Comparison of ENCODE assay signal across 11 mouse cellular contexts in genomic region chr10:25427523-25427922, GRCm38 (mm10).
DNase-seq lines count a peak whose midpoint lies in the region; ATAC-seq lines count a peak whose summit lies in the region.
"Had no signal": no experiment of that assay in that cellular context is flagged by ENCODE, and none has a peak within 500 bp of the region (broad histone marks: within the 10 kb centered on the region; RNA-seq: fewer than 3 reads in every experiment).

No protein-coding gene starts in this region.

- no peaks in the 10 kb centered on the region for H3K36me3 ChIP-seq in forebrain, embryonic 10.5 days (replicated peaks)
- no peaks in the 10 kb centered on the region for H3K36me3 ChIP-seq in forebrain, embryonic 12.5 days (replicated peaks)
- H3K36me3 ChIP-seq: hindbrain, embryonic 15.5 days; midbrain, embryonic 12.5 days had no signal

- H3K27me3 ChIP-seq in forebrain, embryonic 10.5 days (ENCODE audit: poor library complexity, severe bottlenecking), result no peaks in the 10 kb centered on the region
- H3K27me3 ChIP-seq in forebrain, embryonic 12.5 days, result no peaks in the 10 kb centered on the region
- H3K27me3 ChIP-seq: hindbrain, embryonic 15.5 days; midbrain, embryonic 12.5 days had no signal

- WGBS in forebrain, embryonic 10.5 days, result 70% methylated on average over 7 of the region's 7 CpGs
- 73% methylated on average over 7 of the region's 7 CpGs for WGBS in forebrain, embryonic 12.5 days

- H3K4me1 ChIP-seq in forebrain, embryonic 10.5 days, result peaks cover 23% of the 10 kb centered on the region
- peaks cover 4% of the 10 kb centered on the region; the same call in 1 of the 2 replicates for H3K4me1 ChIP-seq in forebrain, embryonic 12.5 days
- H3K4me1 ChIP-seq: hindbrain, embryonic 15.5 days; midbrain, embryonic 12.5 days had no signal

- H3K9ac ChIP-seq in forebrain, embryonic 12.5 days, result no peak overlapping the region
- H3K9ac ChIP-seq: forebrain, postnatal 0 days; hindbrain, embryonic 15.5 days; midbrain, embryonic 12.5 days had no signal

- H3K4me2 ChIP-seq in forebrain, embryonic 12.5 days, result no peak overlapping the region
- H3K4me2 ChIP-seq: hindbrain, embryonic 15.5 days; midbrain, embryonic 12.5 days had no signal

- no peaks in the 10 kb centered on the region for H3K9me3 ChIP-seq in forebrain, embryonic 10.5 days
- no peaks in the 10 kb centered on the region for H3K9me3 ChIP-seq in forebrain, embryonic 12.5 days
- H3K9me3 ChIP-seq: hindbrain, embryonic 15.5 days; midbrain, embryonic 12.5 days had no signal

- H3K27ac ChIP-seq in forebrain, embryonic 10.5 days, result 0 out of 2 replicates have a peak overlapping the region, but pooled peaks have one; percentile 3
- H3K27ac ChIP-seq in forebrain, embryonic 12.5 days, result no peak overlapping the region
- H3K27ac ChIP-seq: hindbrain, embryonic 15.5 days; midbrain, embryonic 12.5 days had no signal

- ATAC-seq in forebrain, embryonic 12.5 days (ENCODE audit: low FRiP score), result no peak
- ATAC-seq: forebrain, postnatal 0 days had no signal

- H3K4me3 ChIP-seq in forebrain, embryonic 10.5 days, result no peak overlapping the region
- H3K4me3 ChIP-seq in forebrain, embryonic 12.5 days (replicated peaks), result no peak overlapping the region
- H3K4me3 ChIP-seq: hindbrain, embryonic 15.5 days; midbrain, embryonic 12.5 days had no signal

- no peak for DNase-seq in forebrain, embryonic 10.5 days (ENCODE audit: extremely low spot score, low spot score)
- peak; percentile 84 for DNase-seq in testis, postnatal 14 days (ENCODE audit: low spot score)
- DNase-seq in testis, postnatal 10 days (ENCODE audit: low spot score), result no peak
- DNase-seq in lung, adult 18-20 months, result peak; percentile 52 to 78
- peak; percentile 44 for DNase-seq in yolk sac, embryonic 10.5 days (ENCODE audit: low spot score)
- DNase-seq in frontal cortex, postnatal 14 days (ENCODE audit: low spot score in 2 of 2), result no peak
- no peak for DNase-seq in right cerebral cortex, postnatal 10 days (ENCODE audit: low spot score in 2 of 2)
- DNase-seq: forebrain, postnatal 0 days had no signal

Comparison
In these comparisons a context has a peak if more than half of its experiments do, and no peak if none do; other contexts are left out.
1. DNase-seq: peak in testis, postnatal 14 days (single experiment), lung, adult 18-20 months (2 of 2) and yolk sac, embryonic 10.5 days (single experiment); none in forebrain, embryonic 10.5 days (single experiment), testis, postnatal 10 days (single experiment), frontal cortex, postnatal 14 days (0 of 2) and right cerebral cortex, postnatal 10 days (0 of 2).